Mouse (Mus musculus): ENCODE measurements around the gene Cpa4.

DNA sequence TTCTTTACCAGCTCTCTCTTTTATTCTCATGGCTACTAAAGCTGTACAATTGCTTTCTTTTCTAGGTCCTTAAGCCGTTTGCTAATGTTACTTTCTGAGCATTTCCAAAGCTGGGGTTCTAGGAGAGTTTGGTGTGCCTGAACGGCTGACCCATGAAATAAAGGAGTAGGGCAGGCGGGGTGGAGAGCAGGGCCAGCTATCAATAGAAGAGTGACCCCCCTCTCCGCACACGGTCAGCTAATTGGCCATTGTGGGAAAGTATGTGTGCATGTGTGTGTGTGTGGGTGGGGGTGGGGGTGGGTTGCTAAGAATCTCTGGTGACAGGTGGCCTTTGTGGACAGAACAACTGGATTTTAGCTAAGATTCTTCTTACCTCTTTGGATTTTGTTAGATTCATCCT, 43.0 kb downstream of the Cpa4 start:
- no peak for TF ChIP-seq POLR2A (IDR thresholded peaks at IDR 0.05; ENCODE audit: insufficient read depth, low read depth, low read length)
- no peak for TF ChIP-seq CTCF (IDR thresholded peaks at IDR 0.05; ENCODE audit: insufficient read depth, low read depth, low read length)
